Mouse (Mus musculus): ENCODE data around the gene Gfod2. TPM values are rescaled to one million over a fixed set of nuclear protein-coding genes. Genes with fewer than 3 reads are reported as not detected.

The Gfod2 gene
- total and polyA plus RNA-seq, 2 experiments from 2014 or later: 53.1 to 53.8 TPM

DNA sequence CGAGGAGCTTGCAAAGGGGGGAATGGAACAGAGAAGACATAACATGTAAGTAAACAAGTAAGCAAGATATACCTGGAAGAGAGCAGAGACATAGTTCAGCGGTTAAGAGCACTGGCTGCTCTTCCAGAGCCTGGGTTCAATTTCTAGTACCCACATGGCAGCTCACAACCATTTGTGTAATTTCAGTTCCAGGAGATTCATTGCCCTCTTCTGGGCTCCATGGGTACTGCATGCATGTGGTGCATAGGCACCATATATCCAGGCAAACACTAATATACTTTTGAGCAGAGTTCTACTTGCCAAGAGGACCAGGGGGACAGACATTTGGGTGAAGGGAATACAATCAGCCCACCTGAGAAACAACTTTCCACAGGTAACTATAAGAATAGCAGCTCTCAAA lies 29.8 kb upstream of the Gfod2 start:
- H3K27ac ChIP-seq: no peak overlapping the region
- DNase-seq (ENCODE audit: low spot score) (peak; percentile 62), ATAC-seq (no peak)
- 94% methylated on average over 2 of the region's 2 CpGs for WGBS
- H3K27me3 ChIP-seq (ENCODE audit: insufficient read depth, low read length): no peaks in the 10 kb centered on the region
- H3K4me1 ChIP-seq (ENCODE audit: insufficient read depth, low read length): no peaks in the 10 kb centered on the region
- H3K9ac ChIP-seq (replicated peaks; ENCODE audit: low read length): no peak overlapping the region
- no peak overlapping the region for H3K4me3 ChIP-seq (ENCODE audit: low read length)
- H3K4me2 ChIP-seq (ENCODE audit: low read depth, low read length): no peak overlapping the region
- no peaks in the 10 kb centered on the region for H3K9me3 ChIP-seq (ENCODE audit: low read length)
- peaks cover 6% of the 10 kb centered on the region; the same call in 1 of the 2 replicates for H3K36me3 ChIP-seq (ENCODE audit: insufficient read depth, low read length)
- TF ChIP-seq CTCF (IDR thresholded peaks at IDR 0.05; ENCODE audit: low read depth): peak; percentile 74

DNA sequence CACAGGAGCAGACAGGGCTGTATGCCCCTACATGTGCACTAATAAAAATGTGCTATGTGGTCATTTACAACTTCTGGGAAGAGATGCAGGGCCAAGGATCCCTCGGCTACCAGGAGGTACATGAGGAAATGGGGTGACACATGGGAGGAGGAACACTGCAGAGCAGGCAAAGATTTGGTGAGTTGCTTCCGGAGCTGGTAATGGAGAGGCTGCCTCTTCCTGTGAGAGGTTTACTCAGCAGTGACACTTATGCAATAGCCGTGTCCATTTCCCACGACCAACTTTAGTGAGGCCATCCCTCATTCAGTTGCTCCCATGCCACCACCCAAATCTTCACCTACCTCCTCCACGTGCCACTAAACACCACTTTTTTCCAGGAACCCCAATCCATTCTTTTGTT lies 21.8 kb upstream of the Gfod2 start:
- no peaks in the 10 kb centered on the region for H3K4me1 ChIP-seq (ENCODE audit: insufficient read depth, low read length)
- ATAC-seq (no peak), DNase-seq (ENCODE audit: low spot score) (no peak)
- H3K9ac ChIP-seq (replicated peaks; ENCODE audit: low read length): no peak overlapping the region
- no peaks in the 10 kb centered on the region for H3K9me3 ChIP-seq (ENCODE audit: low read length)
- WGBS: 91% methylated on average over 5 of the region's 5 CpGs
- no peak overlapping the region for H3K4me3 ChIP-seq (ENCODE audit: low read length)
- no peaks in the 10 kb centered on the region for H3K27me3 ChIP-seq (ENCODE audit: insufficient read depth, low read length)
- H3K27ac ChIP-seq: no peak overlapping the region
- TF ChIP-seq CTCF (IDR thresholded peaks at IDR 0.05; ENCODE audit: low read depth): no peak
- H3K36me3 ChIP-seq (ENCODE audit: insufficient read depth, low read length): peaks cover 33% of the 10 kb centered on the region
- H3K4me2 ChIP-seq (ENCODE audit: low read depth, low read length): no peak overlapping the region

- Histone ChIP-seq H3K4me2 (ENCODE audit: low read depth, low read length) (no peak overlapping the region), H3K36me3 (ENCODE audit: insufficient read depth, low read length) (peaks cover 53% of the 10 kb centered on the region), H3K9me3 (ENCODE audit: low read length) (no peaks in the 10 kb centered on the region), H3K27me3 (ENCODE audit: insufficient read depth, low read length) (no peaks in the 10 kb centered on the region), H3K4me1 (ENCODE audit: insufficient read depth, low read length) (no peaks in the 10 kb centered on the region), H3K27ac (no peak overlapping the region), H3K4me3 (ENCODE audit: low read length) (no peak overlapping the region), H3K9ac (replicated peaks; ENCODE audit: low read length) (no peak overlapping the region)
- WGBS: 82% methylated on average over 2 of the region's 2 CpGs
- ATAC-seq (no peak), DNase-seq (ENCODE audit: low spot score) (no peak)
- no peak for TF ChIP-seq CTCF (IDR thresholded peaks at IDR 0.05; ENCODE audit: low read depth)
These were observed 19.4 kb upstream of the Gfod2 start for GRCm38 (mm10) chr8:105777833-105778232.

DNA sequence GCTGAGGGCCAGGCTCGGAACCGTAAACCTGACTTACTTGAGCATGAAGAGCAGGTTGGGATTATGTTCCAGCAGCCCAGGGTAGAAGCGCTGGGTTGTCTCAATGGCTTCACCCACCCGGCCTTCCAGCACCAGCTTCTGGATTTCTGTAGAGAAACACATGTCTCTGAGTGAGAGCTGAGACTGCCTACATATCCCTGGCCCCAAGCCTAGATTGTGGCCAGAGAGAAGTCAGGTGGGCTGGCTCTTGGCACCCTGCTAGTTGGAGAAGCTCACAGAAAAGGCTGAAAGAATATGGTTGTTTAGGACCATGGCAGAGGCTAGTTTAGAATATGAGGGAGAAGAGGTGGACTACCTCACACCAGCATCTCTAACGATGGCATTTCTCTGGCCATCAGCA lies 16.0 kb upstream of the Gfod2 start:
- WGBS: 95% methylated on average over 5 of the region's 5 CpGs
- no peaks in the 10 kb centered on the region for H3K4me1 ChIP-seq (ENCODE audit: insufficient read depth, low read length)
- H3K36me3 ChIP-seq (ENCODE audit: insufficient read depth, low read length): peaks cover 68% of the 10 kb centered on the region
- H3K4me3 ChIP-seq (ENCODE audit: low read length): no peak overlapping the region
- ATAC-seq: no peak
- TF ChIP-seq CTCF (IDR thresholded peaks at IDR 0.05; ENCODE audit: low read depth): no peak
- H3K27ac ChIP-seq: no peak overlapping the region
- no peaks in the 10 kb centered on the region for H3K27me3 ChIP-seq (ENCODE audit: insufficient read depth, low read length)
- DNase-seq (ENCODE audit: low spot score): no peak
- no peak overlapping the region for H3K9ac ChIP-seq (replicated peaks; ENCODE audit: low read length)
- no peak overlapping the region for H3K4me2 ChIP-seq (ENCODE audit: low read depth, low read length)
- H3K9me3 ChIP-seq (ENCODE audit: low read length): no peaks in the 10 kb centered on the region

DNA sequence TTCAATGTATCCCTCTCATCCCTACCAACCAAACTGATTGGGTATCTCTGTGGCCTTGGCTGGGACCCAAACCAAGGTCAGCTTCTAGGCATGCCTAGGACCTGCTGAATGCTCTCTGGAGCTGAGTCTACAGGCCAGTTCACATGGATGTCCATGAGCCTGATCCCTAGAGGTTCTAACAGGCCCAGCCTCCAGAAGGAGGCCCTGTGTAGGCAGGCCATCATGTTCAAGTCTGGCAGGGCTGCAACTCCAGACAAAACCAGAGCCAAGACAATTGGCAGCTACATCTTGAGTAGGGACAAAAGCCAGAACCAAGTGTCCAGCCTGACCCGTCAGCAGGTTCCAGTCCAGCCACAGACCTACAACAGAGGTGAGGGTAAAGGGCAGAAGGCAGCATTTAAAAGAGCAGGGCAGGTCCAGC lies 15.0 kb upstream of the Gfod2 start:
- 64% methylated on average over 1 of the region's 1 CpGs for WGBS
- no peak overlapping the region for H3K9ac ChIP-seq (replicated peaks; ENCODE audit: low read length)
- H3K9me3 ChIP-seq (ENCODE audit: low read length): no peaks in the 10 kb centered on the region
- DNase-seq (ENCODE audit: low spot score) (no peak), ATAC-seq (no peak)
- no peaks in the 10 kb centered on the region for H3K4me1 ChIP-seq (ENCODE audit: insufficient read depth, low read length)
- no peaks in the 10 kb centered on the region for H3K27me3 ChIP-seq (ENCODE audit: insufficient read depth, low read length)
- no peak overlapping the region for H3K4me2 ChIP-seq (ENCODE audit: low read depth, low read length)
- H3K27ac ChIP-seq: no peak overlapping the region
- peaks cover 71% of the 10 kb centered on the region for H3K36me3 ChIP-seq (ENCODE audit: insufficient read depth, low read length)
- no peak overlapping the region for H3K4me3 ChIP-seq (ENCODE audit: low read length)
- no peak for TF ChIP-seq CTCF (IDR thresholded peaks at IDR 0.05; ENCODE audit: low read depth)

DNA sequence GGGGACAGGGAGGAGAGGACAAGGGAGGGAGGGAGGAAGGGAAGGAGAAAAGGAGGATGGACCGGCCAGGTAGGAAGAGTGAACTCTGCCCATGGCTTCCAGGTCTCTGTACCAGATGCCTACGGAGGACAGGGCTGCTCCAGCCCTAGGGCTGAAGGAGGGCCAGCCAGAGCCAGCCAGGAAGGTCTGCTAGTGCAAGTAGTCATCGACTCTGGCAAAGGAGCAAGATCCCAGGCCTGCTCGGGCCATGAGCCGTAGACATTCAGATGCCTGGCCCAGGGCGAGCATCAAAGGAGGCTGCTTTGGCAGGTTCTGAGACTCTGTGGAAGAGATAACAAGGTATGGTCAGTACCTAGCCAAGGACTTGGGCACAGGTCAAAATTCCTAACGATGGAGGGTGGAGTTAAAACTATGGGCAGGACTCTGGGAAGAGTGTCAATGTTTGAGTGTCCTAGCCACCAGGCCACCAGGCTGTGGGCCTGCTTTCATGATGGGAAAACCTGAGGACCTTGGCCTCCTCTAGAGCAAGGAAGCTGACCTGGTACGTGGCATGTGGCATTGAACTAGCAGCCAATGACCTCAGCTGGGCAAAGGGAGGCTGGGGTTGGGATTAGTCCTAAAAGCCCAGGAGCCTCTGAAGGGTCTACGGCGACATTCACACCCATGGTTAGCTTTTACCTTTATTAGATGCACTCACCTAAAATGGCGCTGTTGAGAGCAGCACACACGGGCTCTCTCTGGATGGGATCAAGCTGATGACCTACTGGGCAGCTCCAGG lies 13.1 kb upstream of the Gfod2 start:
- DNase-seq (ENCODE audit: low spot score) (no peak), ATAC-seq (no peak)
- Histone ChIP-seq H3K9ac (replicated peaks; ENCODE audit: low read length) (no peak overlapping the region), H3K4me1 (ENCODE audit: insufficient read depth, low read length) (no peaks in the 10 kb centered on the region), H3K4me2 (ENCODE audit: low read depth, low read length) (no peak overlapping the region), H3K9me3 (ENCODE audit: low read length) (no peaks in the 10 kb centered on the region), H3K4me3 (ENCODE audit: low read length) (no peak overlapping the region), H3K27ac (no peak overlapping the region), H3K36me3 (ENCODE audit: insufficient read depth, low read length) (peaks cover 64% of the 10 kb centered on the region), H3K27me3 (ENCODE audit: insufficient read depth, low read length) (no peaks in the 10 kb centered on the region)
- WGBS: 93% methylated on average over 12 of the region's 12 CpGs
- no peak for TF ChIP-seq CTCF (IDR thresholded peaks at IDR 0.05; ENCODE audit: low read depth)

DNA sequence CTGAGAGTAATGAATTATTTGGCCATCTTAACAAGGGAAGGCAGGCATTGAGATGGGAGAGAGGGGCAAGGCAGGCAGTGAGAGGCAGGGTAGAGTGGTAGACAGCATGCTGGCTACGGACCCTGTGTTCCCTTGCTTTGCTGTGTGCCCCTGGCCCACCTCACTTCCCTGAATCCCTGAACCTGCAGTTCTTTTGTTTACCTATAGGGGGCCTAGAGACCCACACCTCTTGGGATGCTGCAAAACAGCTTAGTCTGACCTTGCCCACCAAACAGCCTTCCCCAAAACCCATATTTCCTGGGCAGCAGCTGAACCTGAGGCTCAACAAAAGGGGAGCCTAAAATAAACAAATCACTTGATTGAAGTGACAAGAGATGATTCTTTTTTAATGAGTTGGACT lies 12.1 kb upstream of the Gfod2 start:
- H3K27me3 ChIP-seq (ENCODE audit: insufficient read depth, low read length): no peaks in the 10 kb centered on the region
- 0 out of 2 replicates have a peak, but pooled peaks have one; percentile 41 for ATAC-seq
- no peak overlapping the region for H3K9ac ChIP-seq (replicated peaks; ENCODE audit: low read length)
- TF ChIP-seq CTCF (IDR thresholded peaks at IDR 0.05; ENCODE audit: low read depth): peak; percentile 78
- 72% methylated on average over 1 of the region's 1 CpGs for WGBS
- no peak overlapping the region for H3K27ac ChIP-seq
- H3K36me3 ChIP-seq (ENCODE audit: insufficient read depth, low read length): peaks cover 64% of the 10 kb centered on the region
- no peaks in the 10 kb centered on the region for H3K9me3 ChIP-seq (ENCODE audit: low read length)
- DNase-seq (ENCODE audit: low spot score): peak; percentile 32
- H3K4me3 ChIP-seq (ENCODE audit: low read length): no peak overlapping the region
- no peaks in the 10 kb centered on the region for H3K4me1 ChIP-seq (ENCODE audit: insufficient read depth, low read length)
- no peak overlapping the region for H3K4me2 ChIP-seq (ENCODE audit: low read depth, low read length)

Measured in hindbrain, postnatal 0 days (tissue).